Mouse (Mus musculus) kidney, adult 2 months (tissue): ENCODE results near the gene Grap2.
"Not testable (repeated sequence)": the region's sequence is repeated elsewhere in the genome, so short reads cannot be mapped to it uniquely, and the experiment has no call there.

Source experiments
- CTCF ChIP-seq: fragments of 200-500 bp; conservative IDR thresholded peaks from 2 replicates; pipeline ENCODE4 v1.5.1; 2011; ENCODE audit warnings: low read depth, mild to moderate bottlenecking, control low read depth, low read length, moderate library complexity, mixed read lengths; ENCODE audit not compliant: insufficient read depth, insufficient read length
- POLR2A ChIP-seq: fragments of 200-500 bp; IDR thresholded peaks from one replicate; pipeline ENCODE4 v1.6.1; 2011; ENCODE audit warnings: low read depth, low read length, control low read depth

DNA sequence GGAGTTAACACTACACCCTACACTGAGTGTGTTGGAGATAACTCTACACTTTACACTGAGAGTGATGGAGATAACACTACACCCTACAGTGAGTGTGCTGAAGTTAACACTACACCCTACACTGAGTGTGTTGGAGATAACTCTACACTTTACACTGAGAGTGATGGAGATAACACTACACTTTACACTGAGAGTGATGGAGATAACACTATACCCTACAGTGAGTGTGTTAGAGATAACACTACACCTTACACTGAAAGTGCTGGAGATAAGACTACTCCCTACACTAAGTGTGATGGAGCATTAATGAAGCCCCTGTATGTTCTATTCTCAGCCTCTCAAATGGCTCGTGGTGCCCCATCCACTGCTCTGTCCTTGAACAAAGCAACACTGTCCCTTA lies 8.2 kb downstream of the Grap2 start:
- not testable (repeated sequence) for TF ChIP-seq POLR2A, CTCF
